Mouse (Mus musculus) Patski (cell line): ENCODE measurements at regions not wholly inside any gene's neighbourhood (a gene's known extent, or its start where the extent isn't known, plus 50 kb on each side); places are given as distances from the start of the nearest gene placed in this dataset.

Experiments
- ATAC-seq: fragments of 100-300 bp; one replicate; pipeline ENCODE4 v1.8.0; 2021
- CTCF ChIA-PET: fragments of 350-600 bp; sonication (Branson Sonifier 250); formaldehyde crosslinking; loops from one replicate; lab custom pipeline; 2022; ENCODE audit warnings: inconsistent platforms; lab: Charles Lee
- POLR2A ChIA-PET: fragments of 350-600 bp; sonication (Branson Sonifier 250); formaldehyde crosslinking; loops from one replicate; lab custom pipeline; 2022; ENCODE audit warnings: antibody characterized with exemption, inconsistent platforms; lab: Charles Lee
- DNase-seq: peaks from one replicate; pipeline ENCODE4 v3.0.0-alpha.2; 2011; ENCODE audit warnings: low read depth, low spot score
- H3K27me3 ChIP-seq: fragments of 371-371 bp; one replicate; pipeline ENCODE4 v1.5.1; 2021
- CTCF ChIP-seq: fragments of 100-300 bp; IDR thresholded peaks from one replicate; pipeline ENCODE4 v1.5.1; 2021
- in situ Hi-C: fragments of 300-500 bp; cut with MboI; formaldehyde crosslinking; loops from 3 replicates; pipeline ENCODE4 v1.11.1; 2018; ENCODE audit warnings: low pct_unique_long_range_greater_than_20kb, mixed read lengths

DNA sequence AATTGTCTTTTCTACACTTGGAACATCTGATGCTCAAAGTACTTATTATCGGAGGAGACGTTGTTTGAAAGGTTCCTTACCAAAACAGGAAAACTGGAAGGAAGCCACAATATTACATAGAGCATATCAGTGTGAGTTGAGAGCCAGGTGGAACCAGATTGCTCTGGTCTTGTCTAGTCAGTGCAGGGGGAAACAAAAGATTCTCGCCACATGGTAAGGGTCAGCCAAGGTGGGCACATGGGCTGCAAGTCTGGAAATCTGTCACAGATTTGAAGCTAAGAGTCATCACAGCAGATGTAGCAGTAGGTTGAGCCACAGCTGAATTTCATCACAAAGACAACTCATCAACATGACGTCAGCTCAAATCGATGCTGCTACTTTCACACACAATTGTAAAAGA lies 681.8 kb downstream of the Stpg2 start:
- no peaks in the 10 kb centered on the region for H3K27me3 ChIP-seq
- DNase-seq (no peak), ATAC-seq (no peak)
- in situ Hi-C loops: no loop called here
- no peak for TF ChIP-seq CTCF
- POLR2A ChIA-PET: no interaction called here
- CTCF ChIA-PET: no interaction called here

DNA sequence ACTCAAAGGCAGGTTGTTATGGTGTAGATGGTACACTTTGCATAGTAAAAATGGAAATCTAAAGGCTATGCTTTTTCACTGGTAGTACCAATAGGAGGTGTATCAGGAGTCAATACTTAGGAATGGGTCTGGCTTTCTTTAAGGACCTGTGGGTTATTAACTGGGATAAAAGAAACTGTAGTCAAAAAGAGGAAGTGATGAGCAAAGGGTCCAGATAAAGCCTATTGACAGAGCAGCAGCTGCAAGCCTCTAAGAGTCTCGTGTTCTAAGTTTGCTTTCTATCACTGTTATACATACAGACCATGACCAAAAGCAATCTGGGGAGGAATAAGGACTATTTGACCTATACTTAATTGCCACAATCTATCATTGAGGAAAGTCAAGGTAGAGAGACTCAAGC lies 683.0 kb downstream of the Stpg2 start:
- CTCF ChIA-PET: no interaction called here
- TF ChIP-seq CTCF: no peak
- ATAC-seq (no peak), DNase-seq (no peak)
- POLR2A ChIA-PET: no interaction called here
- no peaks in the 10 kb centered on the region for H3K27me3 ChIP-seq
- in situ Hi-C loops: no loop called here

- no peak for DNase-seq
- in situ Hi-C loops: no loop called here
Measured at GRCm38 (mm10) chr3:139890186-139890585, 684.7 kb downstream of the Stpg2 start.

DNA sequence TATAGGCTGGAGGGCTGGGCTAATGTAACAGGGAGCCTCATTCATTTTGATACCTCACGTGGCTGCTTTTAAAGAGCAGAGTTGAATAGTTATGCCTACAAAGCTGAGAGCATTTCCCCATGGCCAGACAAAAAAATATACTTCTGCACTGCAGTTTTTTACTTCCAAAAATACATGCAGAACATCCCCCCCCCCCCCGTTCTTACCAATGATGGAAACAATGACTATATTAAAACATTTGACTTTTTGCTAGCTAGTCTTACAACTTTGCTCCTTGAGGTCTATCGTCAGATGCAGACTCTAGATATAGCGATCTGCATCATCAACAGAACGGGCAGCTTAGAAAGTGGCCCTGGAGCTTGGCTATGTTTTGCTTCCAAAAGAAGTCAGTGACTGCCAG lies 692.4 kb downstream of the Stpg2 start:
- H3K27me3 ChIP-seq: no peaks in the 10 kb centered on the region
- POLR2A ChIA-PET: no interaction called here
- TF ChIP-seq CTCF: no peak
- CTCF ChIA-PET: no interaction called here
- no peak for DNase-seq
- in situ Hi-C loops: no loop called here
- ATAC-seq: no peak

More at GRCm38 (mm10) chr3:139890186-139890585, 684.7 kb downstream of the Stpg2 start:
- H3K27me3 ChIP-seq: no peaks in the 10 kb centered on the region
- ATAC-seq: no peak
- ChIA-PET CTCF (interaction anchor here (1.4 kb wide), 1 partner anchor 17 kb away, joined by 3 read pairs; no protein-coding TSS in a partner anchor), POLR2A (no interaction called here)
- no peak for TF ChIP-seq CTCF

DNA sequence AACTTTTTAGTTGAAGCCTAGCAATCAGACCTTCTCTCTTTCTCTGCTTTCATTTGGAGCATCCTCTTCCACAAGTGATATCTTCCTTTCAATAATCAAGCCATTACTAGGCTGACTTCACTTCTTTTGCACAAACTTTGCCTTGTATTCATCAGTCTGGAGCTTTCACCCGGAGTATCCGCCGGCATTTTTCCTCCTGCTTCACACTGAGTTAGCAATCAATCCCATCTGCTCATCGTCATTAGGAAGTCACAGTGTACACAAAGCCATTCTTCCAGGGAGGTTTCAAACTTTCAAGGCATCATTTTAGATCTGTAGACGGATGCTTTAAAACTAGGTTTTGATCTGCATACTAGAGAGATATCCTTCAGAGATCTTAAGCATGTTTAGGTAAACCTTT lies 693.7 kb downstream of the Stpg2 start:
- in situ Hi-C loops: no loop called here
- ChIA-PET POLR2A (no interaction called here), CTCF (no interaction called here)
- TF ChIP-seq CTCF: no peak
- ATAC-seq (no peak), DNase-seq (no peak)
- no peaks in the 10 kb centered on the region for H3K27me3 ChIP-seq

GRCm38 (mm10) chr3:139913639-139914330 lies 708.3 kb downstream of the Stpg2 start:
- DNase-seq (no peak), ATAC-seq (no peak)
- TF ChIP-seq CTCF: no peak
- in situ Hi-C loops: no loop called here
- H3K27me3 ChIP-seq: no peaks in the 10 kb centered on the region
- CTCF ChIA-PET: interaction anchor here (0.8 kb wide), 1 partner anchor 10 kb away, joined by 3 read pairs; no protein-coding TSS in a partner anchor
- POLR2A ChIA-PET: no interaction called here

GRCm38 (mm10) chr3:139922267-139922666 lies 716.8 kb downstream of the Stpg2 start:
- DNase-seq: no peak
- H3K27me3 ChIP-seq: no peaks in the 10 kb centered on the region
- CTCF ChIA-PET: no interaction called here
- in situ Hi-C loops: no loop called here
- POLR2A ChIA-PET: no interaction called here
- ATAC-seq: no peak
- no peak for TF ChIP-seq CTCF

DNA sequence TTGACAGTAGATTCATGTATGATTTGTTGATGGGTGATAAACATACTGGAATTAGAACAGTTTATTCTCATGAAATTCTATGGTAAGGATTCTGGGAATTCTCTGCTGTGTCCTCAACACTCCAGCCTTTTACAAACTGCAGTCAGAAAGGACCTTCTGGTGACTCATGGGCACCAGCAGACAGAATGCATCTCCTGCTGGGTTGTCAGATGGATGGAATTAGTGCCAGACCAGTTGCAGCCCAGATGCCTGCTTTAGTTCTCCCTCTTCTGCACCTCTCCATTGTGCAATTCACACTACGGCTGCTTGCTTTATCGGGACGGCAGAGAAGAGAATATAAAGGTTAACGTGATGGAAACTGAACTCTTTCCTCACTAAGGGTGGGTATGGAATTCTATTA lies 727.5 kb downstream of the Stpg2 start:
- no peaks in the 10 kb centered on the region for H3K27me3 ChIP-seq
- ATAC-seq: no peak
- in situ Hi-C loops: loop anchor here (25.0 kb wide), 1 partner anchor 1904 kb away; no protein-coding TSS in a partner anchor
- no peak for TF ChIP-seq CTCF
- ChIA-PET POLR2A (no interaction called here), CTCF (no interaction called here)
- no peak for DNase-seq

DNA sequence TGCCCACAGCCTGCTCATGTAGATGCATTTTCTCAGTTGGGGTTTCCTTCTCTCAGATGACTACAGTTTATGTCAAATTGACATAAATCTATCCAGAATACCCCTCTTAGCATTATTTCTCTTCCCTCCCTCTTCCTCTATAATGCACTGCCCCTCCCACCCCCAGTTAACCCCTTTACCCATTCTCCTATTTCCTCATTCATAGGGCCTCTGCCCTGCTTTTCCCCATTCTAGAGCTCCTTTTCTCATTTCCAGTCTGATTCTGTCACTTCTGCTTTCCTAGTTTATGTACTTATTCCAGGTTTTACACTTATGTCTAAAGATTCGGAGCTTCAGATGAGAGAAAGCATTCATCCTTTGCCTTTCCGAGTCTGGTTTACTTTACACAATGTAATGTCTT lies 740.7 kb downstream of the Stpg2 start:
- ChIA-PET CTCF (interaction anchor here (1.5 kb wide), 1 partner anchor 9 kb away, joined by 4 read pairs; no protein-coding TSS in a partner anchor), POLR2A (no interaction called here)
- no peak for TF ChIP-seq CTCF
- ATAC-seq (no peak), DNase-seq (no peak)
- no peaks in the 10 kb centered on the region for H3K27me3 ChIP-seq
- in situ Hi-C loops: loop anchor here (25.0 kb wide), 1 partner anchor 1891 kb away; no protein-coding TSS in a partner anchor

DNA sequence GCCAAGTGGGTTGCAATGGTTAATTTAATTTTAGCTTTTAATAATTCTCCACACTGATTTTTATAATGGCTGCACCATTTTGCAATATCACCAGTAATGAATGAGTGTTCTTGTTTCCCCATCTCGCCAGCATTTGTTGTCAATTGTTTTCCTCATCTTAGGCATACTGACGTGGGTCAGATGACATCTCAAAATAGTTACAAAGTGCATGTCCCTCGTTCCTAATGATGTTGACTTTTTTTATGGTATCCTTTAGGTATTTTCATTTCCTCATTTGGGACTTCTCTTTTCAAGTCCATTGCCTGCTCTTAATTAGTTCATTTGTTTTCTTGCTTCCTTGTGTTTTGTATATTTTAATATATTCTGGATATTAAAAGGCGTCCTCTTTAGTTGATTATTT lies 741.8 kb downstream of the Stpg2 start:
- no peaks in the 10 kb centered on the region for H3K27me3 ChIP-seq
- ATAC-seq (no peak), DNase-seq (no peak)
- CTCF ChIA-PET: interaction anchor here (1.5 kb wide), 1 partner anchor 8 kb away, joined by 4 read pairs; no protein-coding TSS in a partner anchor
- in situ Hi-C loops: loop anchor here (25.0 kb wide), 1 partner anchor 1890 kb away; no protein-coding TSS in a partner anchor
- POLR2A ChIA-PET: interaction anchor here (0.7 kb wide), 1 partner anchor 425 kb away, joined by 3 read pairs; no protein-coding TSS in a partner anchor
- no peak for TF ChIP-seq CTCF

- ChIA-PET CTCF (interaction anchor here (1.0 to 1.2 kb wide), 2 partner anchors 9 to 11 kb away, joined by 3 read pairs; no protein-coding TSS in a partner anchor), POLR2A (no interaction called here)
- ATAC-seq: no peak
- in situ Hi-C loops: loop anchor here (25.0 kb wide), 1 partner anchor 1888 kb away; no protein-coding TSS in a partner anchor
- DNase-seq: no peak
- no peaks in the 10 kb centered on the region for H3K27me3 ChIP-seq
- TF ChIP-seq CTCF: peak; percentile 29
Measured at GRCm38 (mm10) chr3:139949096-139949495, 743.6 kb downstream of the Stpg2 start.
